Mouse (Mus musculus): Measurements from ENCODE around the gene Ube2d3. TPM values are rescaled to one million over a fixed set of nuclear protein-coding genes. Genes with fewer than 3 reads are reported as not detected.
"Not testable (repeated sequence)": the region's sequence is repeated elsewhere in the genome, so short reads cannot be mapped to it uniquely, and the experiment has no call there.

The Ube2d3 gene
- polyA plus RNA-seq, 1 experiment from 2014 or later = 693 TPM

DNA sequence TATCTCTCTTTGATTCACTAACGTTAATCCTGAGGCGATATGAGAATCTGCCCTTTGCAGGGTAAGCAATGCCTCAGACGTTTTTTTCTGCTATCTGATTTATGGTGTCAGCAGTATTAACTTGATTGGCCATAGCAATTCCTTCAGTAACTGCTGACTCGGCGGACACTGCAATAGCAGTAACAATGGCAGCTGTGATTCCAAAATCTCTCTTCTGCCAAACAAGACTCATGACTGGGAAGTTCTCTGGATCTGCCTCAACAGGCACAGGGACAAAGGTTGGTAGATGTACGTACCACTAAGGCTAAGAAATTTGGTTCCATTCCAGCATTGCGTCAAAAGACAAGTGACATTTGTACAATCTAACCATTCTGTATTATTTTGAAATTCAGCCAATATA is 55.4 kb downstream of the Ube2d3 start:
- DNase-seq (ENCODE audit: low spot score, missing footprints); H3K9me3 ChIP-seq (ENCODE audit: control insufficient read depth, low read length): not testable (repeated sequence)
- WGBS = 88% methylated on average over 7 of the region's 7 CpGs

GRCm38 (mm10) chr3:135497956-135498355 is 60.0 kb downstream of the Ube2d3 start:
- not testable (repeated sequence) for DNase-seq (ENCODE audit: low spot score, missing footprints); H3K9me3 ChIP-seq (ENCODE audit: control insufficient read depth, low read length); H3K4me2 ChIP-seq; H3K27ac ChIP-seq (ENCODE audit: low read depth, low read length); H3K4me1 ChIP-seq (ENCODE audit: control insufficient read depth, insufficient read depth, low read length); ATAC-seq (ENCODE audit: low FRiP score); H3K36me3 ChIP-seq (ENCODE audit: control insufficient read depth, insufficient read depth, low read length); H3K27me3 ChIP-seq (ENCODE audit: control insufficient read depth, insufficient read depth, low read length); H3K4me3 ChIP-seq (ENCODE audit: low read depth, low read length); H3K9ac ChIP-seq (ENCODE audit: low read length)
- 83% methylated on average over 4 of the region's 4 CpGs for WGBS

More for the DNA sequence above, 55.4 kb downstream of the Ube2d3 start:
- not testable (repeated sequence) for ATAC-seq (ENCODE audit: low FRiP score); H3K4me1 ChIP-seq (ENCODE audit: control insufficient read depth, insufficient read depth, low read length); H3K36me3 ChIP-seq (ENCODE audit: control insufficient read depth, insufficient read depth, low read length); H3K4me2 ChIP-seq; H3K9ac ChIP-seq (ENCODE audit: low read length); H3K4me3 ChIP-seq (ENCODE audit: low read depth, low read length); H3K27ac ChIP-seq (ENCODE audit: low read depth, low read length); H3K27me3 ChIP-seq (ENCODE audit: control insufficient read depth, insufficient read depth, low read length)

DNA sequence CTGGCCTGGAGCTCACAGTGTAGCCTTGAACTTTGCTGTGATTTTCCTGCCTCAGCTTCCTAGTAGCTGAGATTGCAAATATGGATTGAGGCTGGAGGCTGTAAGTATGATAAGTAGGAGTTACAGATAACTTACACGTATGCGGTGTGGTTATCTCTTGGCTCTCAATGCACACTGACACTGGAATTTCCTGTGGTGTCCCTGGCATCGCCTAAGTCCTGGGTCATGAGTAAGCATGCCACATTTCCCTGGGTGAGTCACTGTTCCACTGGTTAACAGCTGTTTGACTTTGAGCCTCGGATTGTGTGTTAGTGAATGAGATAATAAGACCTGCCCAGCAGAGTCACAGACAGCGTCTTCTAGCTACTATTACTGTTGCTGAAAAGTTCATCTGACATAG is 60.9 kb downstream of the Ube2d3 start:
- 85% methylated on average over 5 of the region's 5 CpGs for WGBS
- no peaks in the 10 kb centered on the region for H3K9me3 ChIP-seq (ENCODE audit: control insufficient read depth, low read length)
- no peak overlapping the region for H3K9ac ChIP-seq (ENCODE audit: low read length)
- no peaks in the 10 kb centered on the region for H3K27me3 ChIP-seq (ENCODE audit: control insufficient read depth, insufficient read depth, low read length)
- H3K27ac ChIP-seq (ENCODE audit: low read depth, low read length) = no peak overlapping the region
- no peak for ATAC-seq (ENCODE audit: low FRiP score)
- no peaks in the 10 kb centered on the region for H3K4me1 ChIP-seq (ENCODE audit: control insufficient read depth, insufficient read depth, low read length)
- DNase-seq (ENCODE audit: low spot score, missing footprints) = peak; percentile 21
- H3K36me3 ChIP-seq (ENCODE audit: control insufficient read depth, insufficient read depth, low read length) = no peaks in the 10 kb centered on the region
- no peak overlapping the region for H3K4me2 ChIP-seq
- no peak overlapping the region for H3K4me3 ChIP-seq (ENCODE audit: low read depth, low read length)

DNA sequence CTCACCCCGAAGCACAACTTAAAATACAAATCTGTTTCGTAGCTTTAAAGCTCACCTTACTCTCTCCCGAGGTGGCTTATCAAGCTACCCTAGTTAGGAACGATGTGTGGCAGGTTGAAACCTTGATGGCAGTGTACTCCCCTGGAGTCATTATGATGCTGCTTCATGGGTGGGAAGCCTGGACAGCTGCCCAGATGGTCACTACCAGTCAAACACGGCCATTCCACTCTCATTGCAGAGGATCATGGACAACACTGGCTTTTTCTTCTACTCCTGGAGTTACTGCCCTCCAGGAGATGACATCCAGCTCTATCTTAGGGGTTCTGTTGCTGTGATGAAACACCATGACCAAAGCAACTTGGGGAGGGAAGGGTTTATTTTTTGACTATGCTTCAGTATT is 65.2 kb downstream of the Ube2d3 start:
- no peaks in the 10 kb centered on the region for H3K36me3 ChIP-seq (ENCODE audit: control insufficient read depth, insufficient read depth, low read length)

GRCm38 (mm10) chr3:135505369-135505909 is 67.5 kb downstream of the Ube2d3 start:
- no peaks in the 10 kb centered on the region for H3K9me3 ChIP-seq (ENCODE audit: control insufficient read depth, low read length)
- no peak overlapping the region for H3K9ac ChIP-seq (ENCODE audit: low read length)
- H3K36me3 ChIP-seq (ENCODE audit: control insufficient read depth, insufficient read depth, low read length) = no peaks in the 10 kb centered on the region
- H3K4me3 ChIP-seq (ENCODE audit: low read depth, low read length) = no peak overlapping the region
- no peak overlapping the region for H3K27ac ChIP-seq (ENCODE audit: low read depth, low read length)
- no peaks in the 10 kb centered on the region for H3K27me3 ChIP-seq (ENCODE audit: control insufficient read depth, insufficient read depth, low read length)
- DNase-seq (ENCODE audit: low spot score, missing footprints) (peak; percentile 90), ATAC-seq (ENCODE audit: low FRiP score) (no peak)
- H3K4me1 ChIP-seq (ENCODE audit: control insufficient read depth, insufficient read depth, low read length) = no peaks in the 10 kb centered on the region
- WGBS = 59% methylated on average over 10 of the region's 10 CpGs
- H3K4me2 ChIP-seq = no peak overlapping the region

More for the DNA sequence above, 65.2 kb downstream of the Ube2d3 start:
- ATAC-seq (ENCODE audit: low FRiP score) (no peak), DNase-seq (ENCODE audit: low spot score, missing footprints) (no peak)
- Histone ChIP-seq H3K27me3 (ENCODE audit: control insufficient read depth, insufficient read depth, low read length) (no peaks in the 10 kb centered on the region), H3K9ac (ENCODE audit: low read length) (no peak overlapping the region), H3K27ac (ENCODE audit: low read depth, low read length) (no peak overlapping the region), H3K4me3 (ENCODE audit: low read depth, low read length) (no peak overlapping the region), H3K4me1 (ENCODE audit: control insufficient read depth, insufficient read depth, low read length) (no peaks in the 10 kb centered on the region), H3K9me3 (ENCODE audit: control insufficient read depth, low read length) (no peaks in the 10 kb centered on the region), H3K4me2 (no peak overlapping the region)
- 90% methylated on average over 5 of the region's 5 CpGs for WGBS

DNA sequence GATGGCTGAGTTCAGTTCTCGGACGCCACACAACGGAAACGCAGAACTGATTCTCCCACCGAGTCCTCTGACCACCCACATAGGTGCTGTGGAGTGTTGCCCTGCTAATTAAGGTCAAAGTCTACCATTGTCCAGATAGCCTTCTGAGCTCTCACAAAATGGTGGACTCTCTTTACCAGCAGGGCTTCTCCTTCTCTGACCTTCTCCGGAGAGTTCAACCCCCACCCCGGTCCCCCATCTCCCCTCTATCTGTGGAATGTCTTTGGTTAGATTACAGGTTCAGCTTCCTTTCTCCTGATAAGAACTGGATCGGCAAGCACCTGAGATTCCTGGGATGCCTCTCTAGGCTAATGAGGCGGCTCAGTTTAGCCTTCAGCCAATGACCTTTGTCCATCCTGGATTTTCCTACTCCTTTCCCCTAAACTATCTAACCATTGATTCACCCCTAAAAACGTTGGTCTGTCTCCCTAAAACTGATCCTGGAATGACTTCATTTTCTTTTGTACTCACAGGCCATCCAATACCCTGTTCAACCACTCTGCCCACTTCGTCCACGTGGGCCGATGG is 68.0 kb downstream of the Ube2d3 start:
- no peaks in the 10 kb centered on the region for H3K4me1 ChIP-seq (ENCODE audit: control insufficient read depth, insufficient read depth, low read length)
- 0 out of 2 replicates have a peak, but pooled peaks have one; percentile 16 for ATAC-seq (ENCODE audit: low FRiP score)
- no peak overlapping the region for H3K27ac ChIP-seq (ENCODE audit: low read depth, low read length)
- H3K4me2 ChIP-seq = no peak overlapping the region
- DNase-seq (ENCODE audit: low spot score, missing footprints) = no peak
- H3K4me3 ChIP-seq (ENCODE audit: low read depth, low read length) = no peak overlapping the region
- H3K9me3 ChIP-seq (ENCODE audit: control insufficient read depth, low read length) = no peaks in the 10 kb centered on the region
- no peaks in the 10 kb centered on the region for H3K36me3 ChIP-seq (ENCODE audit: control insufficient read depth, insufficient read depth, low read length)
- H3K9ac ChIP-seq (ENCODE audit: low read length) = no peak overlapping the region
- no peaks in the 10 kb centered on the region for H3K27me3 ChIP-seq (ENCODE audit: control insufficient read depth, insufficient read depth, low read length)
- 90% methylated on average over 13 of the region's 13 CpGs for WGBS

DNA sequence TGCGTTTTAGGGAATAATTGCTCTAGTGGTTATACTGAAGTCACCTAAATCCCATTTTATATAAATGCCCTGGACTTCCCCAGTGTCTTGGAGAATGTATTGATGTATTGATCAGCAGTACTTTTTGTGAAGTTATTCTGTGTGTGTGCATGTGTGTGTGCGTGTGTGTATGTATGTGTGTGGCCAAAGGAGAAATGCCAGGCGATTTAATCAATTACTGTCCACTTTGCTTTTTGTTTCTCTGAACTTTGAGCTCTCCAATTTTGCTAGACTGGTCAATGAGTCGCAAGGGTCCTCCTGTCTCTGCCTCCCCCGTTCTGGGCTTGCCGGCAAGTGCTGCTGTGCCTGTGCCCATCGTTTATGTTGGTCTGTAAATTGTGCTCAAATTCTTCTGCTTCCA is 69.6 kb downstream of the Ube2d3 start:
- H3K4me1 ChIP-seq (ENCODE audit: control insufficient read depth, insufficient read depth, low read length) = no peaks in the 10 kb centered on the region
- no peaks in the 10 kb centered on the region for H3K36me3 ChIP-seq (ENCODE audit: control insufficient read depth, insufficient read depth, low read length)
- H3K4me3 ChIP-seq (ENCODE audit: low read depth, low read length) = no peak overlapping the region
- no peak overlapping the region for H3K27ac ChIP-seq (ENCODE audit: low read depth, low read length)
- H3K9ac ChIP-seq (ENCODE audit: low read length) = no peak overlapping the region
- H3K27me3 ChIP-seq (ENCODE audit: control insufficient read depth, insufficient read depth, low read length) = no peaks in the 10 kb centered on the region
- no peak overlapping the region for H3K4me2 ChIP-seq
- DNase-seq (ENCODE audit: low spot score, missing footprints) = peak; percentile 75
- ATAC-seq (ENCODE audit: low FRiP score) = no peak
- 95% methylated on average over 7 of the region's 7 CpGs for WGBS
- no peaks in the 10 kb centered on the region for H3K9me3 ChIP-seq (ENCODE audit: control insufficient read depth, low read length)

GRCm38 (mm10) chr3:135508191-135508590 is 70.2 kb downstream of the Ube2d3 start:
- no peak for DNase-seq (ENCODE audit: low spot score, missing footprints)
- H3K27ac ChIP-seq (ENCODE audit: low read depth, low read length) = no peak overlapping the region
- no peak overlapping the region for H3K4me2 ChIP-seq
- no peaks in the 10 kb centered on the region for H3K27me3 ChIP-seq (ENCODE audit: control insufficient read depth, insufficient read depth, low read length)
- no peaks in the 10 kb centered on the region for H3K9me3 ChIP-seq (ENCODE audit: control insufficient read depth, low read length)
- no peaks in the 10 kb centered on the region for H3K36me3 ChIP-seq (ENCODE audit: control insufficient read depth, insufficient read depth, low read length)
- no peak for ATAC-seq (ENCODE audit: low FRiP score)
- 88% methylated on average over 1 of the region's 1 CpGs for WGBS
- no peak overlapping the region for H3K4me3 ChIP-seq (ENCODE audit: low read depth, low read length)
- no peak overlapping the region for H3K9ac ChIP-seq (ENCODE audit: low read length)
- H3K4me1 ChIP-seq (ENCODE audit: control insufficient read depth, insufficient read depth, low read length) = no peaks in the 10 kb centered on the region

GRCm38 (mm10) chr3:135510372-135510771 is 72.4 kb downstream of the Ube2d3 start:
- no peak for DNase-seq (ENCODE audit: low spot score, missing footprints)
- no peak overlapping the region for H3K4me2 ChIP-seq
- no peaks in the 10 kb centered on the region for H3K9me3 ChIP-seq (ENCODE audit: control insufficient read depth, low read length)
- H3K9ac ChIP-seq (ENCODE audit: low read length) = no peak overlapping the region
- WGBS = 92% methylated on average over 3 of the region's 3 CpGs
- H3K36me3 ChIP-seq (ENCODE audit: control insufficient read depth, insufficient read depth, low read length) = no peaks in the 10 kb centered on the region
- no peaks in the 10 kb centered on the region for H3K4me1 ChIP-seq (ENCODE audit: control insufficient read depth, insufficient read depth, low read length)
- no peak overlapping the region for H3K4me3 ChIP-seq (ENCODE audit: low read depth, low read length)
- H3K27me3 ChIP-seq (ENCODE audit: control insufficient read depth, insufficient read depth, low read length) = no peaks in the 10 kb centered on the region
- ATAC-seq (ENCODE audit: low FRiP score) = no peak
- no peak overlapping the region for H3K27ac ChIP-seq (ENCODE audit: low read depth, low read length)

Measured in midbrain, embryonic 11.5 days (tissue).